Mouse (Mus musculus) small intestine, adult 2 months (tissue): ENCODE measurements around the gene Zfr2.

ENCODE experiments used
- CTCF ChIP-seq: fragments of 200-500 bp; IDR thresholded peaks from 2 replicates; pipeline ENCODE4 v1.5.1; 2012; ENCODE audit warnings: low read depth, mild to moderate bottlenecking, control low read depth, inconsistent platforms, low read length, moderate library complexity, mixed read lengths; ENCODE audit not compliant: insufficient replicate concordance, insufficient read length; ENCODE audit errors: extremely low read depth
- POLR2A ChIP-seq: fragments of 200-500 bp; IDR thresholded peaks from 2 replicates; pipeline ENCODE4 v1.6.1; 2012; ENCODE audit warnings: low read depth, mild to moderate bottlenecking, control low read depth, inconsistent platforms, low read length, moderate library complexity

DNA sequence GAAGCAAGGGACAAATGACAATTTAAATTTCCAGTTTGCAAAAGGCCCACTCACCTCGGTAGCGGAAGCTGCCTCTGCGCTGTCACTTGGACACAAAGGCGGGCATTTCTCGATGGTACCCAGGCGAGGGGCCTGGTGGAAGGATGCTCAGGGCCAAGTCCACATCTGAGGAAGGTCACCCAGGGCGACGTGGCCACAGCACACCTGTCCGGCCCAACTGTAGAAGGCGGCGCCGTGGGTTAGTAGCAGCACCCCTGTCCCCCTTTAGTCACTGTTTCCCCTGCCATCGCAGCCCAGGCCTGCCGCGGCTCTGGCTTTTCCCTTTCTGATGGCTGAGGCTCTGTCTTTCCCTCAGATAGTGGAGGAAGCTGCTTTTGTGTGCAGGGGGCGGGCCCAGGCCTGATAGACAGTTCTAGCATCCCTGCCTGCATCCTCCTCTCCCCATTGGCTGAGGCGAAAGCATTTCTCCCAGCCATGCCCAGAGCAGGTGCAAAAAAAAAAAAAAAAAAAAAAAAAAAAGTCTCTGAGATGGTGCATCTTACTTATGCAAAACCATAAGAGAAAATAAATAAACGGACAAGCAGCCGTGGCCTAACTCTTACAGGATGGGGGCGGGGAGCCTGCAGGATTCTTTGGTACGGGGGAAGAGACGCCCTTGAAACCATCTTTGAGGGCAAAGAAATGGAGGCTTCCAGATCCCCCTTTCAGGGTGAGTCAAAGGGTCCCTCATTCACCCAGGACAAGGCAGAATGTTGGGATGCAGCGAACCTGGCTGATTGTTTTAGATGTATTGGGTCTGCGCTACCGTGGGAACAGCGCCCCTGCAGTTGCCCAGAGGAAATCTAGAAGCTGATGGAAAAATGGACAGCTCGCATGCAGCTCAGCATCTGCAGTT, 2.3 kb upstream of the Zfr2 start, which contains the start of gene Atcay:
- TF ChIP-seq CTCF (peak; percentile 57; the same call in 1 of the 2 replicates), POLR2A (no peak)
